Comparison of ENCODE assay signal across 8 mouse cellular contexts in the genomic region with DNA sequence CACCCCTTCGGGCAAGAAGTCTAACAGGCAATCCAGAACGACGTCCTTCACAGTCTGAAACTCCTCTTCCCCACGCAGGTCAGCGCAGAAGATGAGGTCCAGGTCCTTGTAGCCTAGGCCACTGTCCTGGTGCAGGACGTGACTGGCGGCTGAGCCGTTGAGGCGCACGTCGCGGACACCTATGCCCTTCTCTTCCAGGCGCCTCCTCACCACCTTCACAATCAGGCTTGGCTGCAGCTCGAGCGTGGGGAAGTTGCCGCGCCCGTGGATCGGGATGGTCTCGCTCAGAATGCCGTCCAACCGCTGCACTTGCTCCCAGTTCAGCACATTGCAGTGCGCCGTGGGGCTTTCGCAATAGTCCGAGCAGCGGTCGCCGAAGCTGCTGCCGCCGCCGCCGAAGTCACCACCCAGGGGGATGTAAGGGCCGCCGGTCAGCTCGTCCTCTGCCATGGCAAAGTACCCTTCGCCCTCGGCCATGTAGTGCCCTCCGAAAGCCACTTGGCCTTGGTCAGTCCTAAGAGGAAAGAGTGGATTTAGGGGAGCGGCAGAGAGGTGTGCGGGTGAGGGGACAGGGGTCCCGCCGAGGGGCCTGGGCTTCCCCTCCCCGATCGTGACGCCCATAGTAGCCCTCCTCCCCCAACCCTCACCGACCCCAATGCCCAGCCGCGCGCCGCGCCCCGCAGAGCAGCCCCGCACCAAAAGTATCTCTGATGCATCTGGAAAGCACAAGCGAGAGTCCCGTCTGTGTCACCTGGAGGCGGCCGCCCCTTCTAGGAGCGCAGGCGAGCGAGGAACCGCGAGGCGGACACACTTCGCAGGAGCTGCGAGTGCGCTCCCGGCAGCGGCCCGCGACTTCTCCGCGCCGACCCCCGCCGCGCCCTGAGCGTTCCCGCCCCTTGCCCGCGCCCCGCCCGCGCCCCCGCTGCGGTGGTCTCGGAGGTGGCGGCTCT. TPM values are rescaled to one million over a fixed set of nuclear protein-coding genes. Genes with fewer than 3 reads are reported as not detected.
DNase-seq lines count a peak whose midpoint lies in the region; ATAC-seq and TF ChIP-seq lines count a peak whose summit lies in the region.
"Had no signal": no experiment of that assay in that cellular context is flagged by ENCODE, and none has a peak within 500 bp of the region (broad histone marks: within the 10 kb centered on the region; RNA-seq: fewer than 3 reads in every experiment).

No protein-coding gene starts in this region.

- H3K4me1 ChIP-seq in bone marrow, adult 2 months (ENCODE audit: control insufficient read depth, insufficient read depth, low read length), result no peaks in the 10 kb centered on the region; the same call in 1 of the 2 replicates
- peaks cover 14% of the 10 kb centered on the region for H3K4me1 ChIP-seq in hindbrain, embryonic 15.5 days (replicated peaks)
- H3K4me1 ChIP-seq in limb, embryonic 12.5 days (replicated peaks), result no peaks in the 10 kb centered on the region; the same call in 1 of the 2 replicates
- H3K4me1 ChIP-seq in midbrain, embryonic 11.5 days (ENCODE audit: control insufficient read depth, insufficient read depth, low read length), result no peaks in the 10 kb centered on the region
- peaks cover 4% of the 10 kb centered on the region for H3K4me1 ChIP-seq in spleen, adult 2 months (ENCODE audit: control insufficient read depth, insufficient read depth, insufficient read length)

- no peaks in the 10 kb centered on the region for H3K27me3 ChIP-seq in hindbrain, embryonic 15.5 days
- peaks cover 39% of the 10 kb centered on the region for H3K27me3 ChIP-seq in limb, embryonic 12.5 days
- H3K27me3 ChIP-seq in midbrain, embryonic 11.5 days (ENCODE audit: control insufficient read depth, insufficient read depth, low read length), result peaks cover 7% of the 10 kb centered on the region; the same call in 1 of the 2 replicates
- H3K27me3 ChIP-seq in spleen, adult 2 months (ENCODE audit: control insufficient read depth, insufficient read depth, low read length), result no peaks in the 10 kb centered on the region

- H3K9me3 ChIP-seq in hindbrain, embryonic 15.5 days, result no peaks in the 10 kb centered on the region
- no peaks in the 10 kb centered on the region for H3K9me3 ChIP-seq in limb, embryonic 12.5 days
- H3K9me3 ChIP-seq in midbrain, embryonic 11.5 days (ENCODE audit: control insufficient read depth, low read length), result no peaks in the 10 kb centered on the region

- H3K36me3 ChIP-seq in hindbrain, embryonic 15.5 days, result no peaks in the 10 kb centered on the region
- H3K36me3 ChIP-seq in limb, embryonic 12.5 days, result no peaks in the 10 kb centered on the region
- H3K36me3 ChIP-seq in midbrain, embryonic 11.5 days (ENCODE audit: control insufficient read depth, insufficient read depth, low read length), result no peaks in the 10 kb centered on the region
- H3K36me3 ChIP-seq in spleen, adult 2 months (ENCODE audit: control insufficient read depth, insufficient read depth, low read length), result peaks cover 2% of the 10 kb centered on the region

- intact Hi-C loops in gastrocnemius, adult 2 months (cut with DNase I), result loop anchor here (5.0 to 10.0 kb wide), 2 partner anchors 358 to 859 kb away; no protein-coding TSS in a partner anchor

- peak; percentile 49; the same call in 1 of the 2 replicates for TF ChIP-seq POLR2A in bone marrow, adult 2 months (IDR thresholded peaks at IDR 0.05; ENCODE audit: borderline replicate concordance, control insufficient read depth, low read depth, low read length)
- TF ChIP-seq POLR2A in spleen, adult 2 months (IDR thresholded peaks at IDR 0.05; ENCODE audit: low read depth, low read length), result no peak

- peak overlapping the region; percentile 84 for H3K4me2 ChIP-seq in hindbrain, embryonic 15.5 days
- H3K4me2 ChIP-seq in limb, embryonic 12.5 days, result peak overlapping the region; percentile 89
- H3K4me2 ChIP-seq in midbrain, embryonic 11.5 days, result peak overlapping the region; percentile 91

- peak; percentile 58 for ATAC-seq in hindbrain, embryonic 15.5 days (ENCODE audit: low FRiP score, low read depth)
- ATAC-seq in limb, embryonic 12.5 days (ENCODE audit: insufficient number of reproducible peaks, insufficient read depth, low FRiP score, low TSS enrichment, low read depth), result peak; percentile 50
- ATAC-seq in midbrain, embryonic 11.5 days (ENCODE audit: low FRiP score), result peak; percentile 75

- TF ChIP-seq CTCF in bone marrow, adult 2 months (IDR thresholded peaks at IDR 0.05; ENCODE audit: control insufficient read depth, insufficient read depth, low read length), result no peak
- TF ChIP-seq CTCF in gastrocnemius, adult 2 months (IDR thresholded peaks at IDR 0.05), result no peak
- TF ChIP-seq CTCF in spleen, adult 2 months (IDR thresholded peaks at IDR 0.05; ENCODE audit: extremely low read depth, insufficient read depth, insufficient read length, insufficient replicate concordance), result no peak

- H3K27ac ChIP-seq in bone marrow, adult 2 months (ENCODE audit: control insufficient read depth, insufficient read depth, low read depth, low read length, poor library complexity), result peak overlapping the region; percentile 93
- peak overlapping the region; percentile 88 for H3K27ac ChIP-seq in gastrocnemius, adult 2 months
- H3K27ac ChIP-seq in hindbrain, embryonic 15.5 days (replicated peaks), result peak overlapping the region; percentile 70
- peak overlapping the region; percentile 35; the same call in 1 of the 2 replicates for H3K27ac ChIP-seq in limb, embryonic 12.5 days
- H3K27ac ChIP-seq in midbrain, embryonic 11.5 days (ENCODE audit: low read depth, low read length), result no peak overlapping the region
- peak overlapping the region; percentile 38 for H3K27ac ChIP-seq in spleen, adult 2 months (ENCODE audit: insufficient read depth, low read length)

- peak; percentile 51 for DNase-seq in MN1 (ENCODE audit: low spot score)
- peak; percentile 65 for DNase-seq in gastrocnemius, adult 2 months
- peak; percentile 95 for DNase-seq in midbrain, embryonic 11.5 days (ENCODE audit: low spot score, missing footprints)
- peak in 1 of 2 experiments; percentile 36 for DNase-seq in spleen, adult 2 months (ENCODE audit: low read depth in 1 of 2, low spot score in 2 of 2)

- peak overlapping the region; percentile 75 for H3K4me3 ChIP-seq in bone marrow, adult 2 months (replicated peaks; ENCODE audit: control insufficient read depth, low read depth, low read length)
- peak overlapping the region; percentile 88 for H3K4me3 ChIP-seq in gastrocnemius, adult 2 months
- peak overlapping the region; percentile 59 for H3K4me3 ChIP-seq in hindbrain, embryonic 15.5 days
- H3K4me3 ChIP-seq in limb, embryonic 12.5 days (replicated peaks), result peak overlapping the region; percentile 68
- peak overlapping the region; percentile 68 for H3K4me3 ChIP-seq in midbrain, embryonic 11.5 days (ENCODE audit: low read depth, low read length)
- H3K4me3 ChIP-seq in spleen, adult 2 months (ENCODE audit: extremely low read depth, insufficient read depth, insufficient read length), result peak overlapping the region; percentile 73

- under 1% methylated on average over 88 of the region's 88 CpGs for WGBS in bone marrow, adult 2 months
- WGBS in hindbrain, embryonic 15.5 days, result under 1% methylated on average over 84 of the region's 88 CpGs
- under 1% methylated on average over 88 of the region's 88 CpGs for WGBS in limb, embryonic 12.5 days
- WGBS in midbrain, embryonic 11.5 days, result under 1% methylated on average over 83 of the region's 88 CpGs
- WGBS in spleen, adult 2 months, result 1% methylated on average over 88 of the region's 88 CpGs

- peak overlapping the region; percentile 49 for H3K9ac ChIP-seq in hindbrain, embryonic 15.5 days
- peak overlapping the region; percentile 69 for H3K9ac ChIP-seq in limb, embryonic 12.5 days (replicated peaks)
- H3K9ac ChIP-seq in midbrain, embryonic 11.5 days (ENCODE audit: low read length), result peak overlapping the region; percentile 55

RNA-seq across cellular contexts. Expression of a gene that starts 0.6 kb away (rescaled TPM):
- 6.8 and 11.4 TPM in 2 replicates for polyA plus RNA-seq in bone marrow, adult 2 months (2011; ENCODE audit: insufficient read depth, insufficient read length, low replicate concordance, missing spikeins)
- total RNA-seq in gastrocnemius, adult 2 months (2021), result 1 to 10 TPM; 1.8 to 3.4 TPM
- polyA plus RNA-seq in hindbrain, embryonic 15.5 days (2015; fragmentation: Nextera tagmentation; extraction: Ambion mirVana), result 5.8 and 6.3 TPM in 2 replicates
- polyA plus RNA-seq in limb, embryonic 12.5 days (2016; fragmentation: Nextera tagmentation; extraction: Ambion mirVana), result 3.3 and 6.1 TPM in 2 replicates
- 6.0 and 6.8 TPM in 2 replicates for polyA plus RNA-seq in midbrain, embryonic 11.5 days (2014; fragmentation: Nextera tagmentation; extraction: Ambion mirVana)
- 5.4 and 6.4 TPM in 2 replicates for polyA plus RNA-seq in spleen, adult 2 months (2012; rRNA removed)

RNA-seq across cellular contexts. Expression of a gene that starts 14.0 kb away (rescaled TPM):
- not detected in 2 replicates for polyA plus RNA-seq in bone marrow, adult 2 months (2011; ENCODE audit: insufficient read depth, insufficient read length, low replicate concordance, missing spikeins)
- not detected for total RNA-seq in gastrocnemius, adult 2 months (2021)
- not detected in 2 replicates for polyA plus RNA-seq in hindbrain, embryonic 15.5 days (2015; fragmentation: Nextera tagmentation; extraction: Ambion mirVana)
- polyA plus RNA-seq in limb, embryonic 12.5 days (2016; fragmentation: Nextera tagmentation; extraction: Ambion mirVana), result not detected in 2 replicates
- not detected in 2 replicates for polyA plus RNA-seq in midbrain, embryonic 11.5 days (2014; fragmentation: Nextera tagmentation; extraction: Ambion mirVana)
- polyA plus RNA-seq in spleen, adult 2 months (2012; rRNA removed), result not detected in 2 replicates
- total RNA-seq: left cerebral cortex, postnatal 10 days had no signal
